Mouse (Mus musculus): ENCODE measurements around the gene Pyroxd2. TPM values are rescaled to one million over a fixed set of nuclear protein-coding genes. Genes with fewer than 3 reads are reported as not detected.

Pyroxd2 gene
- polyA plus RNA-seq, 1 experiment from 2014 or later = 3.0 TPM

- Histone ChIP-seq H3K4me1 (ENCODE audit: control insufficient read depth, insufficient read depth, low read depth, low read length) (peaks cover 3% of the 10 kb centered on the region; the same call in 1 of the 2 replicates), H3K9ac (ENCODE audit: low read depth, low read length) (no peak overlapping the region), H3K9me3 (ENCODE audit: control insufficient read depth, low read length) (no peaks in the 10 kb centered on the region), H3K4me3 (ENCODE audit: low read length) (no peak overlapping the region), H3K27ac (ENCODE audit: low read depth, low read length) (no peak overlapping the region), H3K4me2 (ENCODE audit: low read length) (no peak overlapping the region), H3K27me3 (replicated peaks; ENCODE audit: control insufficient read depth, insufficient read depth, low read length) (no peaks in the 10 kb centered on the region), H3K36me3 (ENCODE audit: control insufficient read depth, insufficient read depth, low read length) (no peaks in the 10 kb centered on the region)
- ATAC-seq = no peak
- WGBS = 74% methylated on average over 5 of the region's 5 CpGs
Observed at GRCm38 (mm10) chr19:42777801-42778200, 25.2 kb upstream of the Pyroxd2 start.

- peaks cover 3% of the 10 kb centered on the region; the same call in 1 of the 2 replicates for H3K4me1 ChIP-seq (ENCODE audit: control insufficient read depth, insufficient read depth, low read depth, low read length)
- H3K36me3 ChIP-seq (ENCODE audit: control insufficient read depth, insufficient read depth, low read length) = no peaks in the 10 kb centered on the region
- no peaks in the 10 kb centered on the region for H3K9me3 ChIP-seq (ENCODE audit: control insufficient read depth, low read length)
- ATAC-seq = no peak
- 92% methylated on average over 1 of the region's 1 CpGs for WGBS
- H3K27me3 ChIP-seq (replicated peaks; ENCODE audit: control insufficient read depth, insufficient read depth, low read length) = no peaks in the 10 kb centered on the region
- no peak overlapping the region for H3K4me2 ChIP-seq (ENCODE audit: low read length)
- no peak overlapping the region for H3K4me3 ChIP-seq (ENCODE audit: low read length)
- no peak overlapping the region for H3K9ac ChIP-seq (ENCODE audit: low read depth, low read length)
- no peak overlapping the region for H3K27ac ChIP-seq (ENCODE audit: low read depth, low read length)
Observed at GRCm38 (mm10) chr19:42776813-42777212, 24.2 kb upstream of the Pyroxd2 start.

- Histone ChIP-seq H3K4me1 (ENCODE audit: control insufficient read depth, insufficient read depth, low read depth, low read length) (no peaks in the 10 kb centered on the region), H3K36me3 (ENCODE audit: control insufficient read depth, insufficient read depth, low read length) (no peaks in the 10 kb centered on the region), H3K9me3 (ENCODE audit: control insufficient read depth, low read length) (no peaks in the 10 kb centered on the region), H3K4me2 (ENCODE audit: low read length) (no peak overlapping the region), H3K27ac (ENCODE audit: low read depth, low read length) (no peak overlapping the region), H3K4me3 (ENCODE audit: low read length) (no peak overlapping the region), H3K9ac (ENCODE audit: low read depth, low read length) (no peak overlapping the region), H3K27me3 (replicated peaks; ENCODE audit: control insufficient read depth, insufficient read depth, low read length) (no peaks in the 10 kb centered on the region)
- 80% methylated on average over 23 of the region's 23 CpGs for WGBS
- ATAC-seq = no peak
Observed at GRCm38 (mm10) chr19:42770141-42770872, 17.7 kb upstream of the Pyroxd2 start.

DNA sequence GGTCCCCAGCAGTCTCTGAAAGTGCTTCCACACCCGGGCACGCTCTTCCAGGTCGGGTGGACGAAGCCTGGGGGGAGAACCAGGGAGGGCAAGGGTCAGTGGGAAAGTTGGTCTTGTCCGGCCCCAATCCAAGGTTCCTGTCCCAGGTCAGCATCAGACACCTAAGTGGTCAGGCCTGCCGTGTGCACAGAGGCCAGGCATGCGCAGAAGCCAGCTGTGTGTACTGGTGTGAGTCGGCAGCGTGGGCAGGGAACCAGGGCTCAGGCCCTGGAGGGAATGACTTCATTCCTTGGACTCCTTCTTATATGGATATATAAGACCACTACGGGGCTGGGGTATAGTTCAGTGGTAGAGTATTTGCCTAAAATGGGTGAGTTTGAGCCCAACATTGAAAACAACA is 17.1 kb upstream of the Pyroxd2 start:
- no peak overlapping the region for H3K4me3 ChIP-seq (ENCODE audit: low read length)
- WGBS = 93% methylated on average over 10 of the region's 10 CpGs
- no peak for ATAC-seq

GRCm38 (mm10) chr19:42767361-42767760 is 14.8 kb upstream of the Pyroxd2 start:
- Histone ChIP-seq H3K4me2 (ENCODE audit: low read length) (no peak overlapping the region), H3K27ac (ENCODE audit: low read depth, low read length) (no peak overlapping the region), H3K9ac (ENCODE audit: low read depth, low read length) (no peak overlapping the region), H3K4me3 (ENCODE audit: low read length) (no peak overlapping the region), H3K9me3 (ENCODE audit: control insufficient read depth, low read length) (no peaks in the 10 kb centered on the region), H3K4me1 (ENCODE audit: control insufficient read depth, insufficient read depth, low read depth, low read length) (no peaks in the 10 kb centered on the region), H3K27me3 (replicated peaks; ENCODE audit: control insufficient read depth, insufficient read depth, low read length) (no peaks in the 10 kb centered on the region), H3K36me3 (ENCODE audit: control insufficient read depth, insufficient read depth, low read length) (no peaks in the 10 kb centered on the region)
- ATAC-seq = no peak
- 46% methylated on average over 8 of the region's 8 CpGs for WGBS

More for the DNA sequence above, 17.1 kb upstream of the Pyroxd2 start:
- no peak overlapping the region for H3K27ac ChIP-seq (ENCODE audit: low read depth, low read length)
- H3K9ac ChIP-seq (ENCODE audit: low read depth, low read length) = no peak overlapping the region
- H3K36me3 ChIP-seq (ENCODE audit: control insufficient read depth, insufficient read depth, low read length) = no peaks in the 10 kb centered on the region
- no peaks in the 10 kb centered on the region for H3K4me1 ChIP-seq (ENCODE audit: control insufficient read depth, insufficient read depth, low read depth, low read length)
- H3K4me2 ChIP-seq (ENCODE audit: low read length) = no peak overlapping the region
- H3K9me3 ChIP-seq (ENCODE audit: control insufficient read depth, low read length) = no peaks in the 10 kb centered on the region
- H3K27me3 ChIP-seq (replicated peaks; ENCODE audit: control insufficient read depth, insufficient read depth, low read length) = no peaks in the 10 kb centered on the region

- ATAC-seq = no peak
- H3K9ac ChIP-seq (ENCODE audit: low read depth, low read length) = no peak overlapping the region
- no peak overlapping the region for H3K4me2 ChIP-seq (ENCODE audit: low read length)
- no peaks in the 10 kb centered on the region for H3K27me3 ChIP-seq (replicated peaks; ENCODE audit: control insufficient read depth, insufficient read depth, low read length)
- H3K4me3 ChIP-seq (ENCODE audit: low read length) = no peak overlapping the region
- no peaks in the 10 kb centered on the region for H3K4me1 ChIP-seq (ENCODE audit: control insufficient read depth, insufficient read depth, low read depth, low read length)
- no peak overlapping the region for H3K27ac ChIP-seq (ENCODE audit: low read depth, low read length)
- H3K9me3 ChIP-seq (ENCODE audit: control insufficient read depth, low read length) = no peaks in the 10 kb centered on the region
- no peaks in the 10 kb centered on the region for H3K36me3 ChIP-seq (ENCODE audit: control insufficient read depth, insufficient read depth, low read length)
- 78% methylated on average over 10 of the region's 10 CpGs for WGBS
Observed at GRCm38 (mm10) chr19:42764398-42764797, 11.8 kb upstream of the Pyroxd2 start.

- no peak overlapping the region for H3K27ac ChIP-seq (ENCODE audit: low read depth, low read length)
- H3K9me3 ChIP-seq (ENCODE audit: control insufficient read depth, low read length) = no peaks in the 10 kb centered on the region
- peaks cover 14% of the 10 kb centered on the region for H3K4me1 ChIP-seq (ENCODE audit: control insufficient read depth, insufficient read depth, low read depth, low read length)
- H3K36me3 ChIP-seq (ENCODE audit: control insufficient read depth, insufficient read depth, low read length) = no peaks in the 10 kb centered on the region
- ATAC-seq = no peak
- H3K27me3 ChIP-seq (replicated peaks; ENCODE audit: control insufficient read depth, insufficient read depth, low read length) = no peaks in the 10 kb centered on the region
- H3K4me2 ChIP-seq (ENCODE audit: low read length) = no peak overlapping the region
- H3K4me3 ChIP-seq (ENCODE audit: low read length) = no peak overlapping the region
- H3K9ac ChIP-seq (ENCODE audit: low read depth, low read length) = no peak overlapping the region
- WGBS = 92% methylated on average over 6 of the region's 6 CpGs
Observed at GRCm38 (mm10) chr19:42756671-42757070, 4.1 kb upstream of the Pyroxd2 start.

- ATAC-seq = no peak
- H3K27ac ChIP-seq (ENCODE audit: low read depth, low read length) = no peak overlapping the region
- WGBS = 70% methylated on average over 15 of the region's 15 CpGs
- H3K9ac ChIP-seq (ENCODE audit: low read depth, low read length) = no peak overlapping the region
- no peak overlapping the region for H3K4me2 ChIP-seq (ENCODE audit: low read length)
- H3K4me1 ChIP-seq (ENCODE audit: control insufficient read depth, insufficient read depth, low read depth, low read length) = peaks cover 14% of the 10 kb centered on the region
- H3K36me3 ChIP-seq (ENCODE audit: control insufficient read depth, insufficient read depth, low read length) = no peaks in the 10 kb centered on the region
- H3K27me3 ChIP-seq (replicated peaks; ENCODE audit: control insufficient read depth, insufficient read depth, low read length) = no peaks in the 10 kb centered on the region
- H3K4me3 ChIP-seq (ENCODE audit: low read length) = no peak overlapping the region
- no peaks in the 10 kb centered on the region for H3K9me3 ChIP-seq (ENCODE audit: control insufficient read depth, low read length)
Observed at GRCm38 (mm10) chr19:42755148-42755870, 2.7 kb upstream of the Pyroxd2 start.

DNA sequence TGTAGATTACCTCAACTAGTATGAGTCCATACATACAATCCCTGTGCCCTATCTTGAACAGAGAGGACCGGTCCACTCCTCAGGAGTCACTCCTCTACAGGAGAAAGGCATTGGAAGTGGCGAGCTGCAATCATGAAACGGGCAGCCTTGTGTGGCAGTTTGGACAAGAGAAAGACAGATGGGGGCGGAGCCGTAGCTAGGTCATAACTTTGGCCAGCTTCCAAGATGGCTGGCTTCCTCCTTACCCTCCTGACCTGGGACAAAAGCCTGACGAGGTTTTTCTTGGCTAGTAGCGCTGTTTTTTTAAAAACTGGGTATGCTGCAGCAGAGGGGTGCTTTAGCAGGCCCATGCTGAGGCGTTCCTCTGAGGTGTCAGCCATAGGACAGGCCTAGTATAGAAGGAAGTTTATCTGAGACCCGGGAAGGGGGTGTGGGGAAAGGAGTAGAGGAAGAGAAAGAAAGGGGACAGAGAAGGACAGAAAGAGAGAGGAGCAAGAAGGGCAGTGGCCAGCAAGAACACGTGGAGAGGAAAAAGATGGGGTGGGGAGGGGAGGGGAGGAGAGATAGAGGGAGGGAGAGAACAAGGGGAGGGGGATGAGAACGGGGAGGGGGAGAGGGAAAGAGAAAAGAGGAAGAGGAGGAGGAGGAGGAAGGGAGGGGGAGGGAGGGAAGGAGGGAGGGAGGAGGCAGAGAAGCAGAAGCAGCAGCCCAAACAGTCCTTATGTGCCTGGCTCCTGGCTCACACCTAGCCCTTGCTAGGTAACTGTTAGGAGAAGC is 754 bp upstream of the Pyroxd2 start:
- H3K4me1 ChIP-seq (ENCODE audit: control insufficient read depth, insufficient read depth, low read depth, low read length) = peaks cover 14% of the 10 kb centered on the region
- no peaks in the 10 kb centered on the region for H3K9me3 ChIP-seq (ENCODE audit: control insufficient read depth, low read length)
- peak overlapping the region; percentile 72 for H3K27ac ChIP-seq (ENCODE audit: low read depth, low read length)
- ATAC-seq = 0 out of 2 replicates have a peak, but pooled peaks have one; percentile 5
- H3K4me2 ChIP-seq (ENCODE audit: low read length) = peak overlapping the region; percentile 68
- H3K4me3 ChIP-seq (ENCODE audit: low read length) = no peak overlapping the region
- no peak overlapping the region for H3K9ac ChIP-seq (ENCODE audit: low read depth, low read length)
- H3K36me3 ChIP-seq (ENCODE audit: control insufficient read depth, insufficient read depth, low read length) = no peaks in the 10 kb centered on the region
- no peaks in the 10 kb centered on the region for H3K27me3 ChIP-seq (replicated peaks; ENCODE audit: control insufficient read depth, insufficient read depth, low read length)
- 18% methylated on average over 11 of the region's 11 CpGs for WGBS

Measured in hindbrain, embryonic 16.5 days (tissue).